Mouse (Mus musculus) liver, embryonic 11.5 days (tissue): ENCODE measurements at regions not wholly inside any gene's neighbourhood (a gene's known extent, or its start where the extent isn't known, plus 50 kb on each side); places are given as distances from the start of the nearest gene placed in this dataset.

ENCODE experiments used
- ATAC-seq: fragments of 200-750 bp; cut with Nextera tagmentation; replicated peaks from 2 replicates; pipeline ENCODE4 v1.8.0; 2017; ENCODE audit warnings: moderate number of reproducible peaks, mild to moderate bottlenecking, moderate TSS enrichment, moderate library complexity; ENCODE audit not compliant: low FRiP score
- DNase-seq: peaks from one replicate; pipeline ENCODE4 v3.0.0-alpha.2; 2017; ENCODE audit warnings: low spot score
- H3K27ac ChIP-seq: fragments of 300-500 bp; sonication (generic); 2 replicates; pipeline ENCODE4 v1.5.1; 2014; ENCODE audit warnings: mild to moderate bottlenecking, low read depth, low read length, control low read depth
- H3K27me3 ChIP-seq: fragments of 300-500 bp; sonication (generic); replicated peaks from 2 replicates; pipeline ENCODE4 v1.6.1; 2014; ENCODE audit warnings: low read length, mixed read lengths; ENCODE audit not compliant: control insufficient read depth, insufficient read depth
- H3K36me3 ChIP-seq: fragments of 300-500 bp; sonication (generic); 2 replicates; pipeline ENCODE4 v1.6.1; 2014; ENCODE audit warnings: mild to moderate bottlenecking, low read length, moderate library complexity, mixed read lengths; ENCODE audit not compliant: control insufficient read depth, insufficient read depth
- H3K4me1 ChIP-seq: fragments of 300-500 bp; sonication (generic); replicated peaks from 2 replicates; pipeline ENCODE4 v1.6.1; 2014; ENCODE audit warnings: low read length, mixed read lengths; ENCODE audit not compliant: control insufficient read depth, insufficient read depth
- H3K4me2 ChIP-seq: fragments of 300-500 bp; sonication (generic); 2 replicates; pipeline ENCODE4 v1.6.1; 2014; ENCODE audit warnings: mild to moderate bottlenecking, control low read depth, moderate library complexity
- H3K4me3 ChIP-seq: fragments of 300-500 bp; sonication (generic); 2 replicates; pipeline ENCODE4 v1.5.1; 2014; ENCODE audit warnings: low read depth, low read length, control low read depth
- H3K9ac ChIP-seq: fragments of 300-500 bp; sonication (generic); 2 replicates; pipeline ENCODE4 v1.6.1; 2014; ENCODE audit warnings: low read depth, low read length, control low read depth
- H3K9me3 ChIP-seq: fragments of 300-500 bp; sonication (generic); 2 replicates; pipeline ENCODE4 v1.6.1; 2016; ENCODE audit warnings: low read length, inconsistent platforms, mixed read lengths; ENCODE audit not compliant: control insufficient read depth
- WGBS: fragments of 180-500 bp; shearing (Covaris S2); extraction: QIAGEN DNeasy Blood & Tissue Kit; methylation state at CpG from one replicate; pipeline ENCODE4 v1.1.7; 2014; 5-methylcytosine and 5-hydroxymethylcytosine counted together

GRCm38 (mm10) chr9:63880487-63881260 lies 122.9 kb upstream of the Smad3 start:
- ATAC-seq (no peak), DNase-seq (no peak)
- H3K4me3 ChIP-seq, result peak overlapping the region; percentile 31
- H3K4me2 ChIP-seq, result peak overlapping the region; percentile 61
- peaks cover 8% of the 10 kb centered on the region for H3K4me1 ChIP-seq
- no peak overlapping the region for H3K9ac ChIP-seq
- no peak overlapping the region for H3K27ac ChIP-seq
- H3K27me3 ChIP-seq, result no peaks in the 10 kb centered on the region
- WGBS, result 30% methylated on average over 26 of the region's 26 CpGs
- no peaks in the 10 kb centered on the region for H3K36me3 ChIP-seq
- no peaks in the 10 kb centered on the region for H3K9me3 ChIP-seq

GRCm38 (mm10) chr9:63879710-63880428 lies 122.1 kb upstream of the Smad3 start:
- H3K4me1 ChIP-seq, result peaks cover 8% of the 10 kb centered on the region
- no peaks in the 10 kb centered on the region for H3K9me3 ChIP-seq
- H3K36me3 ChIP-seq, result no peaks in the 10 kb centered on the region
- no peaks in the 10 kb centered on the region for H3K27me3 ChIP-seq
- no peak overlapping the region for H3K27ac ChIP-seq
- peak overlapping the region; percentile 16; the same call in 1 of the 2 replicates for H3K9ac ChIP-seq
- peak overlapping the region; percentile 31 for H3K4me3 ChIP-seq
- peak overlapping the region; percentile 61 for H3K4me2 ChIP-seq
- peak; percentile 54 for DNase-seq
- no peak for ATAC-seq
- 19% methylated on average over 15 of the region's 15 CpGs for WGBS

- WGBS, result 79% methylated on average over 7 of the region's 7 CpGs
- H3K4me3 ChIP-seq, result no peak overlapping the region
- no peaks in the 10 kb centered on the region for H3K27me3 ChIP-seq
- DNase-seq, result no peak
- H3K4me2 ChIP-seq, result no peak overlapping the region
- no peak overlapping the region for H3K9ac ChIP-seq
- H3K27ac ChIP-seq, result no peak overlapping the region
- peaks cover 8% of the 10 kb centered on the region for H3K4me1 ChIP-seq
- no peaks in the 10 kb centered on the region for H3K9me3 ChIP-seq
- no peak for ATAC-seq
- no peaks in the 10 kb centered on the region for H3K36me3 ChIP-seq
Measured at GRCm38 (mm10) chr9:63877864-63878263, 120.1 kb upstream of the Smad3 start.

GRCm38 (mm10) chr9:63876886-63877285 lies 119.1 kb upstream of the Smad3 start:
- ATAC-seq (no peak), DNase-seq (no peak)
- Histone ChIP-seq H3K36me3 (no peaks in the 10 kb centered on the region), H3K9me3 (no peaks in the 10 kb centered on the region), H3K4me2 (peak overlapping the region; percentile 32), H3K4me1 (peaks cover 8% of the 10 kb centered on the region), H3K9ac (no peak overlapping the region), H3K27me3 (no peaks in the 10 kb centered on the region), H3K27ac (no peak overlapping the region), H3K4me3 (peak overlapping the region; percentile 21; the same call in 1 of the 2 replicates)
- WGBS, result 28% methylated on average over 13 of the region's 13 CpGs

GRCm38 (mm10) chr9:63876023-63876422 lies 118.2 kb upstream of the Smad3 start:
- no peaks in the 10 kb centered on the region for H3K9me3 ChIP-seq
- H3K27me3 ChIP-seq, result no peaks in the 10 kb centered on the region
- no peaks in the 10 kb centered on the region for H3K36me3 ChIP-seq
- H3K9ac ChIP-seq, result no peak overlapping the region
- H3K4me2 ChIP-seq, result no peak overlapping the region
- H3K4me3 ChIP-seq, result no peak overlapping the region
- DNase-seq (no peak), ATAC-seq (no peak)
- WGBS, result 87% methylated on average over 12 of the region's 12 CpGs
- H3K27ac ChIP-seq, result no peak overlapping the region
- peaks cover 8% of the 10 kb centered on the region for H3K4me1 ChIP-seq

GRCm38 (mm10) chr9:63875193-63875592 lies 117.4 kb upstream of the Smad3 start:
- no peaks in the 10 kb centered on the region for H3K9me3 ChIP-seq
- H3K4me2 ChIP-seq, result no peak overlapping the region
- DNase-seq (no peak), ATAC-seq (no peak)
- no peak overlapping the region for H3K27ac ChIP-seq
- no peaks in the 10 kb centered on the region for H3K36me3 ChIP-seq
- no peak overlapping the region for H3K9ac ChIP-seq
- no peaks in the 10 kb centered on the region for H3K27me3 ChIP-seq
- H3K4me3 ChIP-seq, result no peak overlapping the region
- WGBS, result 83% methylated on average over 5 of the region's 5 CpGs
- peaks cover 8% of the 10 kb centered on the region for H3K4me1 ChIP-seq

GRCm38 (mm10) chr9:63864350-63864749 lies 106.6 kb upstream of the Smad3 start:
- H3K27ac ChIP-seq, result no peak overlapping the region
- H3K9ac ChIP-seq, result no peak overlapping the region
- DNase-seq (no peak), ATAC-seq (no peak)
- no peak overlapping the region for H3K4me3 ChIP-seq
- WGBS, result 70% methylated on average over 11 of the region's 11 CpGs
- H3K4me1 ChIP-seq, result no peaks in the 10 kb centered on the region
- no peaks in the 10 kb centered on the region for H3K27me3 ChIP-seq
- H3K36me3 ChIP-seq, result no peaks in the 10 kb centered on the region
- no peak overlapping the region for H3K4me2 ChIP-seq
- no peaks in the 10 kb centered on the region for H3K9me3 ChIP-seq

GRCm38 (mm10) chr9:63863328-63863727 lies 105.5 kb upstream of the Smad3 start:
- Histone ChIP-seq H3K4me2 (no peak overlapping the region), H3K4me1 (no peaks in the 10 kb centered on the region), H3K9me3 (no peaks in the 10 kb centered on the region), H3K4me3 (no peak overlapping the region), H3K27me3 (no peaks in the 10 kb centered on the region), H3K9ac (no peak overlapping the region), H3K27ac (no peak overlapping the region), H3K36me3 (no peaks in the 10 kb centered on the region)
- no peak for ATAC-seq
- no peak for DNase-seq
- 73% methylated on average over 4 of the region's 4 CpGs for WGBS

- no peak for DNase-seq
- H3K4me2 ChIP-seq, result no peak overlapping the region
- H3K36me3 ChIP-seq, result no peaks in the 10 kb centered on the region
- no peak overlapping the region for H3K4me3 ChIP-seq
- H3K27ac ChIP-seq, result no peak overlapping the region
- no peaks in the 10 kb centered on the region for H3K4me1 ChIP-seq
- ATAC-seq, result no peak
- no peak overlapping the region for H3K9ac ChIP-seq
- H3K9me3 ChIP-seq, result no peaks in the 10 kb centered on the region
- 38% methylated on average over 6 of the region's 6 CpGs for WGBS
- H3K27me3 ChIP-seq, result no peaks in the 10 kb centered on the region
Measured at GRCm38 (mm10) chr9:63862427-63862826, 104.6 kb upstream of the Smad3 start.
